Mouse (Mus musculus) liver, adult 2 months (tissue): Measurements from ENCODE around the gene Calcr. TPM values are rescaled to one million over a fixed set of nuclear protein-coding genes. Genes with fewer than 3 reads are reported as not detected.
"Not testable (repeated sequence)": the region's sequence is repeated elsewhere in the genome, so short reads cannot be mapped to it uniquely, and the experiment has no call there.

ENCODE experiments used
- DNase-seq: peaks from one replicate; pipeline ENCODE4 v3.0.0-alpha.2; 2011; ENCODE audit warnings: low read depth, low spot score; ENCODE audit errors: extremely low read depth
- H3K27ac ChIP-seq: fragments of 200-500 bp; replicated peaks from 2 replicates; pipeline ENCODE4 v1.5.1; 2012; ENCODE audit warnings: low read depth, mild to moderate bottlenecking, control low read depth, inconsistent platforms, low read length; ENCODE audit not compliant: insufficient read depth
- H3K27me3 ChIP-seq: fragments of 200-500 bp; 2 replicates; pipeline ENCODE4 v1.6.1; 2012; ENCODE audit warnings: mild to moderate bottlenecking, moderate library complexity, low read length, inconsistent platforms; ENCODE audit not compliant: control insufficient read depth, insufficient read depth
- H3K36me3 ChIP-seq: fragments of 200-500 bp; 2 replicates; pipeline ENCODE4 v1.6.1; 2012; ENCODE audit warnings: low read length, inconsistent platforms; ENCODE audit not compliant: control insufficient read depth, insufficient read depth
- H3K4me1 ChIP-seq: fragments of 200-500 bp; 2 replicates; pipeline ENCODE4 v1.6.1; 2011; ENCODE audit warnings: low read length; ENCODE audit not compliant: control insufficient read depth, insufficient read depth
- H3K4me3 ChIP-seq: fragments of 200-500 bp; 2 replicates; pipeline ENCODE4 v1.5.1; 2011; ENCODE audit warnings: low read depth, mild to moderate bottlenecking, control low read depth, low read length, moderate library complexity; ENCODE audit not compliant: insufficient read depth
- H3K79me2 ChIP-seq: fragments of 200-500 bp; 2 replicates; pipeline ENCODE4 v1.6.1; 2012; ENCODE audit warnings: inconsistent platforms, mild to moderate bottlenecking, low read length, moderate library complexity; ENCODE audit not compliant: control insufficient read depth, insufficient read depth
- H3K9ac ChIP-seq: fragments of 200-500 bp; 2 replicates; pipeline ENCODE4 v1.6.1; 2012; ENCODE audit warnings: low read depth, mild to moderate bottlenecking, control low read depth, inconsistent platforms, low read length
- CTCF ChIP-seq: fragments of 200-500 bp; IDR thresholded peaks from 2 replicates; pipeline ENCODE4 v1.5.1; 2011; ENCODE audit warnings: low read depth, low read length, control low read depth
- POLR2A ChIP-seq: fragments of 200-500 bp; IDR thresholded peaks from 2 replicates; pipeline ENCODE4 v1.6.1; 2011; ENCODE audit warnings: low read length, control low read depth; ENCODE audit not compliant: insufficient read depth; ENCODE audit errors: extremely low read depth
- WGBS: fragments of 180-500 bp; shearing (Covaris S2); methylation state at CpG from one replicate; pipeline ENCODE4 v1.1.7; 2018; 5-methylcytosine and 5-hydroxymethylcytosine counted together
- polyA plus RNA-seq: library from polyadenylated mRNA; depleted of rRNA; stranded (reverse); fragments of >200 nt; gene quantifications from 2 replicates; pipeline ENCODE4 v1.2.3, GENCODE M21; 2012
- total RNA-seq: library from RNA; depleted of rRNA; stranded (reverse); fragments of >200 nt; gene quantifications from 2 replicates; pipeline ENCODE4 v1.2.3, GENCODE M21; 2014

Calcr gene
- total and polyA plus RNA-seq, 2 experiments, result not detected

- DNase-seq, result peak; percentile 89
- Histone ChIP-seq H3K9ac (no peak overlapping the region), H3K4me1 (no peaks in the 10 kb centered on the region; the same call in 1 of the 2 replicates), H3K36me3 (no peaks in the 10 kb centered on the region), H3K27me3 (no peaks in the 10 kb centered on the region), H3K4me3 (no peak overlapping the region), H3K27ac (no peak overlapping the region), H3K79me2 (no peaks in the 10 kb centered on the region)
- 69% methylated on average over 7 of the region's 7 CpGs for WGBS
- TF ChIP-seq CTCF, result no peak
Measured at GRCm38 (mm10) chr6:3741996-3742713, 22.4 kb downstream of the Calcr start.

DNA sequence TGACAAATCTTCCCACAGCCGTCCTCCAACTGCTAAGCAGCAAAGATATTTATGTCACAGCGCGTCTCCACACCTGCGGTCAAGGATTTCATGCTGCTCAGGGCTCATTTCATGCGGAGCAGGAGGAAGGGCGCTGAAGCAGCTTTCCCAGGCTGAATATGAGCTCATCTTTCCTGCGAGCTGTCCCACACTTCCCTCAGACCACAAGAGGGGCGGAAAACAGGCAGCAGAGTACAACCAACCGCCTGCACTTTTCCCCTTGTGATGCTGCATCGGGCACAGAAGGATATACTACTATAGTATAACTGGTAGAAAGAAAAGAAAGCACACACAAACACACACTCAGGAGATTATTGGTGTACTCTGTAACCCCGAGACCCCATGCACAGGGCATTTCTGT lies 23.2 kb downstream of the Calcr start:
- H3K27me3 ChIP-seq, result no peaks in the 10 kb centered on the region
- no peak overlapping the region for H3K4me3 ChIP-seq
- H3K36me3 ChIP-seq, result no peaks in the 10 kb centered on the region
- H3K9ac ChIP-seq, result no peak overlapping the region
- TF ChIP-seq POLR2A (no peak), CTCF (no peak)
- H3K79me2 ChIP-seq, result no peaks in the 10 kb centered on the region
- DNase-seq, result no peak
- 77% methylated on average over 11 of the region's 11 CpGs for WGBS
- H3K27ac ChIP-seq, result no peak overlapping the region
- no peaks in the 10 kb centered on the region; the same call in 1 of the 2 replicates for H3K4me1 ChIP-seq

DNA sequence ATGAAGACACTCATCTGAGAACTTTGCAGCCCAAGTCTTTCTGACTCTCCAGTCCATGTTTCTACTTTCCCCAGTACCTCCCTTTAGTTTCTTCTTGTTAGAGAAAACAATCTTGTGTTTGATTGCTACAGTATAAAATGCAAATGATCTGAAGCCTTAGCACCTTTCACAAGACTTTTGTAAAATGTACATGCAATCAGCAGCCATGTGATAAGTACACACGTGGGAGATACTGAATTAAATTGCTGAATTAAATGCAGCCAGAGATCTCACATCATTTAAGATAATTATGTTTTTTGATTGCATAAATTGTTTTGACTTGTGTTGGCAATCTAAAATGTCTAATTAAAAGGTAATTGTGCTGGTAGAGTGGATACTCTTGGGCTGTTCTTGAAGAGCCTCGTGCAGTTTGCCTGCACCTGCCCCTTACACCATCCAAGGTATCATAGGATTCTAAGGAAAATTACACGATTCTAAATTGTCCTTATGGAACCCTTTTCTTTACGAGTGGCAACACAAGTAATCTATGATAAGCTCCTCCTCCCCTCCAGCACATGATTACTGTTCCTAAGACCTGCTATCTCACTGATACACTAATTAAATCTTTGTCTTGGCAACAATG lies 34.2 kb downstream of the Calcr start:
- H3K79me2 ChIP-seq, result no peaks in the 10 kb centered on the region

DNA sequence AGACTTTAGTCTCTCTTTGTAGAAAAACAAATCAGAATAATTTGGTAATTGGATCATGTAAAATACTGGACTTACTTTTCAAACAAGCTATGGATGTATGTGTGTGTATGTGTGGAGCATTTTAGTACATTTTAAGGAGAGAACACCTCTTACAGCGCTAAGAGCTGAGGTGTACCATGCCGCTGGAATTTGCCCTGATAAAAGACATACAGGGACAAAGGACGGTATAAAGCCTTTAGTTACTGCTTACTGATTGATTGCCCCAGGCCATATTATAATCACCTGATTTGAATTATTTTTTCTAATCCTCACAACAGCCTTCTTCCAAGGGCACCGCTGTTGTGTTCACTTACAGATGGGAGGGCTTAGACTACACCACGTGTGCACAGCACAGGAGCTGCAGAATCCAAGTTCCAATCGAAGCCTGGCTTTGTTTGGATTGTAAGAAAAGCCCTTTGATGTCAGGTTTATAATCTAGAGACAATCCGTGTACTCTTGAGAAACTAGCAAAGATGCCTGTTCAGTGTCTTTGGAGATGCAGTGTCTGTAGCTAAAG lies 76.3 kb downstream of the Calcr start:
- Histone ChIP-seq H3K4me3 (no peak overlapping the region), H3K27ac (no peak overlapping the region), H3K79me2 (no peaks in the 10 kb centered on the region), H3K27me3 (no peaks in the 10 kb centered on the region), H3K4me1 (no peaks in the 10 kb centered on the region), H3K36me3 (no peaks in the 10 kb centered on the region), H3K9ac (no peak overlapping the region)
- WGBS, result 74% methylated on average over 7 of the region's 7 CpGs
- no peak for DNase-seq
- no peak for TF ChIP-seq CTCF
- no peak for TF ChIP-seq POLR2A

More for the DNA sequence above, 34.2 kb downstream of the Calcr start:
- Histone ChIP-seq H3K9ac (no peak overlapping the region), H3K27ac (no peak overlapping the region), H3K4me1 (no peaks in the 10 kb centered on the region), H3K4me3 (no peak overlapping the region), H3K36me3 (no peaks in the 10 kb centered on the region), H3K27me3 (no peaks in the 10 kb centered on the region)
- TF ChIP-seq POLR2A (no peak), CTCF (no peak)
- DNase-seq, result no peak
- WGBS, result 72% methylated on average over 4 of the region's 4 CpGs

- H3K4me3 ChIP-seq, H3K27me3 ChIP-seq, DNase-seq, H3K36me3 ChIP-seq, H3K79me2 ChIP-seq, H3K4me1 ChIP-seq, H3K27ac ChIP-seq, H3K9ac ChIP-seq: not testable (repeated sequence)
- WGBS, result 61% methylated on average over 2 of the region's 2 CpGs
Measured at GRCm38 (mm10) chr6:3678286-3678685, 86.2 kb downstream of the Calcr start.

- H3K4me3 ChIP-seq, result no peak overlapping the region
- H3K4me1 ChIP-seq, result no peaks in the 10 kb centered on the region
- 66% methylated on average over 2 of the region's 2 CpGs for WGBS
- H3K27ac ChIP-seq, result no peak overlapping the region
- H3K27me3 ChIP-seq, result no peaks in the 10 kb centered on the region
- no peak for DNase-seq
- H3K36me3 ChIP-seq, result no peaks in the 10 kb centered on the region
- TF ChIP-seq POLR2A (no peak), CTCF (no peak)
- H3K9ac ChIP-seq, result no peak overlapping the region
- H3K79me2 ChIP-seq, result no peaks in the 10 kb centered on the region
Measured at GRCm38 (mm10) chr6:3677806-3678205, 86.7 kb downstream of the Calcr start.

- not testable (repeated sequence) for DNase-seq, H3K27me3 ChIP-seq, H3K4me1 ChIP-seq, H3K9ac ChIP-seq, H3K27ac ChIP-seq, H3K4me3 ChIP-seq, H3K36me3 ChIP-seq, H3K79me2 ChIP-seq
- 87% methylated on average over 4 of the region's 4 CpGs for WGBS
Measured at GRCm38 (mm10) chr6:3671941-3672340, 92.6 kb downstream of the Calcr start.
